Comparison of ENCODE assay signal across 35 mouse cellular contexts in the genomic region with DNA sequence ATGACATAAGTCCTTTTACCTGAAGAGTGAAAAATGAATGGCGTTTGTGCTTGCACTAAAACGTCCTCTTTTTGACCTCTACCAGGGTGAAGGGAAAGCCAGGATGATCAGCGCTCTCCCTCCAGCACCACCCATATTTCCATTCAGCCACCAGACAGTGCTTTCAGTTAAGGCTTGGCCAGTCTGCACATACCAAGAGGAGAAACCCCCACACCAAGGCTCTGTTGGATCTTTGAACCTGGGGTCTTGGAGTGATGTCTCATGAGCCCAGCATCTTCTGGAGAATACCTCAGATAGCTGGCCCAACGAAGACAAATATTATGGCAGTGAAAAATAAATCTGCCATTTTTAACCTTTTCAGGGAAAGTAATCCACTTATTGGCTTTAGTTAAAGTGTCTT.
"Had no signal": no experiment of that assay in that cellular context is flagged by ENCODE, and none has a peak within 500 bp of the region (broad histone marks: within the 10 kb centered on the region; RNA-seq: fewer than 3 reads in every experiment).

No protein-coding gene starts in this region.

- DNase-seq: heart, postnatal 10 days; heart, postnatal 14 days; heart, postnatal 36 days; heart, postnatal 4 days; kidney, adult 11 months; kidney, adult 18-20 months; kidney, adult 2 months; kidney, adult 8-10 months; kidney, adult 9 months; kidney, postnatal 10 days; kidney, postnatal 14 days; kidney, postnatal 25 days; kidney, postnatal 36 days; kidney, postnatal 4 days; layer of hippocampus, adult 9-11 months; layer of hippocampus, postnatal 36 days had no signal

- H3K9me3 ChIP-seq: heart, embryonic 10.5 days; heart, embryonic 12.5 days; heart, embryonic 13.5 days; heart, embryonic 15.5 days; hindbrain, embryonic 10.5 days; hindbrain, embryonic 12.5 days; hindbrain, embryonic 13.5 days; hindbrain, embryonic 15.5 days; intestine, embryonic 15.5 days; kidney, embryonic 15.5 days had no signal

- H3K4me3 ChIP-seq: heart, embryonic 10.5 days; heart, embryonic 12.5 days; heart, embryonic 13.5 days; heart, embryonic 15.5 days; hindbrain, embryonic 10.5 days; hindbrain, embryonic 12.5 days; hindbrain, embryonic 13.5 days; hindbrain, embryonic 15.5 days; intestine, embryonic 15.5 days; kidney, embryonic 15.5 days; layer of hippocampus, adult 2 months had no signal

- H3K27me3 ChIP-seq: heart, embryonic 12.5 days; heart, embryonic 13.5 days; heart, embryonic 15.5 days; hindbrain, embryonic 12.5 days; hindbrain, embryonic 13.5 days; hindbrain, embryonic 15.5 days; kidney, embryonic 15.5 days had no signal

- H3K27ac ChIP-seq: heart, embryonic 10.5 days; heart, embryonic 13.5 days; heart, embryonic 15.5 days; hindbrain, embryonic 10.5 days; hindbrain, embryonic 12.5 days; hindbrain, embryonic 13.5 days; hindbrain, embryonic 14.5 days; hindbrain, embryonic 15.5 days; hindbrain, postnatal 0 days; intestine, embryonic 15.5 days; kidney, embryonic 15.5 days; kidney, postnatal 0 days; layer of hippocampus, adult 2 months had no signal

- H3K4me2 ChIP-seq: heart, embryonic 11.5 days; heart, embryonic 12.5 days; heart, embryonic 13.5 days; heart, embryonic 15.5 days; hindbrain, embryonic 12.5 days; hindbrain, embryonic 13.5 days; hindbrain, embryonic 14.5 days; hindbrain, embryonic 15.5 days; intestine, embryonic 15.5 days; kidney, embryonic 15.5 days had no signal

- H3K9ac ChIP-seq: heart, embryonic 12.5 days; heart, embryonic 13.5 days; heart, embryonic 15.5 days; hindbrain, embryonic 12.5 days; hindbrain, embryonic 13.5 days; hindbrain, embryonic 14.5 days; hindbrain, embryonic 15.5 days; intestine, embryonic 15.5 days; kidney, embryonic 15.5 days had no signal

- ATAC-seq: hindbrain, embryonic 16.5 days; hindbrain, postnatal 0 days; inflammation-experienced regulatory T-cells, adult 6 months; intestine, embryonic 15.5 days; intestine, embryonic 16.5 days; intestine, postnatal 0 days had no signal

- H3K36me3 ChIP-seq: heart, embryonic 10.5 days; heart, embryonic 12.5 days; heart, embryonic 13.5 days; heart, embryonic 15.5 days; hindbrain, embryonic 10.5 days; hindbrain, embryonic 12.5 days; hindbrain, embryonic 13.5 days; hindbrain, embryonic 15.5 days; intestine, embryonic 15.5 days; kidney, embryonic 15.5 days had no signal

- H3K4me1 ChIP-seq: heart, embryonic 10.5 days; heart, embryonic 12.5 days; heart, embryonic 13.5 days; heart, embryonic 15.5 days; hindbrain, embryonic 10.5 days; hindbrain, embryonic 12.5 days; hindbrain, embryonic 13.5 days; hindbrain, embryonic 15.5 days; intestine, embryonic 15.5 days; kidney, embryonic 15.5 days had no signal
